Mouse (Mus musculus) liver, embryonic 13.5 days (tissue): ENCODE measurements around the gene Ppie. TPM values are rescaled to one million over a fixed set of nuclear protein-coding genes. Genes with fewer than 3 reads are reported as not detected.
A peak's percentile ranks its signal among the peaks of the same experiment; 100 is the strongest.

ENCODE experiments used
- ATAC-seq: fragments of 200-750 bp; cut with Nextera tagmentation; 2 replicates; pipeline ENCODE4 v1.8.0; 2017; ENCODE audit warnings: low read depth, mild to moderate bottlenecking, moderate number of reproducible peaks, moderate library complexity
- DNase-seq: peaks from one replicate; pipeline ENCODE4 v3.0.0; 2022
- H3K27ac ChIP-seq: fragments of 300-500 bp; sonication (generic); 2 replicates; pipeline ENCODE4 v1.5.1; 2015; ENCODE audit warnings: moderate library complexity, mild to moderate bottlenecking, inconsistent platforms
- H3K27me3 ChIP-seq: fragments of 300-500 bp; sonication (generic); 2 replicates; pipeline ENCODE4 v1.6.1; 2015; ENCODE audit warnings: mild to moderate bottlenecking, inconsistent platforms
- H3K36me3 ChIP-seq: fragments of 300-500 bp; sonication (generic); 2 replicates; pipeline ENCODE4 v1.6.1; 2015; ENCODE audit warnings: mild to moderate bottlenecking, inconsistent platforms
- H3K4me1 ChIP-seq: fragments of 300-500 bp; sonication (generic); replicated peaks from 2 replicates; pipeline ENCODE4 v1.6.1; 2015; ENCODE audit warnings: inconsistent platforms
- H3K4me2 ChIP-seq: fragments of 300-500 bp; sonication (generic); 2 replicates; pipeline ENCODE4 v1.6.1; 2015; ENCODE audit warnings: inconsistent platforms, mild to moderate bottlenecking, moderate library complexity
- H3K4me3 ChIP-seq: fragments of 300-500 bp; sonication (generic); replicated peaks from 2 replicates; pipeline ENCODE4 v1.5.1; 2015; ENCODE audit warnings: mild to moderate bottlenecking, inconsistent platforms
- H3K9ac ChIP-seq: fragments of 300-500 bp; sonication (generic); 2 replicates; pipeline ENCODE4 v1.6.1; 2015; ENCODE audit warnings: mild to moderate bottlenecking, inconsistent platforms
- H3K9me3 ChIP-seq: fragments of 300-500 bp; sonication (generic); replicated peaks from 2 replicates; pipeline ENCODE4 v1.6.1; 2016; ENCODE audit warnings: inconsistent platforms
- WGBS: fragments of 180-500 bp; shearing (Covaris S2); methylation state at CpG from one replicate; pipeline ENCODE4 v1.1.7; 2015; ENCODE audit not compliant: insufficient replicate concordance; 5-methylcytosine and 5-hydroxymethylcytosine counted together
- polyA plus RNA-seq: library from polyadenylated mRNA; unstranded; fragments of >200 nt; fragmentation: Nextera tagmentation; extraction: Ambion mirVana; gene quantifications from 2 replicates; pipeline ENCODE4 v1.2.1, GENCODE M21; 2015

The Ppie gene
- polyA plus RNA-seq, 1 experiment from 2014 or later = 54.7 TPM

- Histone ChIP-seq H3K9me3 (no peaks in the 10 kb centered on the region), H3K4me3 (no peak overlapping the region), H3K27ac (no peak overlapping the region), H3K36me3 (no peaks in the 10 kb centered on the region), H3K4me2 (no peak overlapping the region), H3K4me1 (no peaks in the 10 kb centered on the region), H3K9ac (no peak overlapping the region), H3K27me3 (no peaks in the 10 kb centered on the region)
- ATAC-seq = no peak
- 73% methylated on average over 4 of the region's 4 CpGs for WGBS
- DNase-seq = no peak
Measured at GRCm38 (mm10) chr4:123086381-123086780, 53.4 kb downstream of the Ppie start.

- Histone ChIP-seq H3K4me2 (no peak overlapping the region), H3K9me3 (no peaks in the 10 kb centered on the region), H3K27ac (no peak overlapping the region), H3K9ac (no peak overlapping the region), H3K4me3 (no peak overlapping the region), H3K27me3 (no peaks in the 10 kb centered on the region), H3K4me1 (no peaks in the 10 kb centered on the region), H3K36me3 (no peaks in the 10 kb centered on the region)
- DNase-seq (no peak), ATAC-seq (no peak)
- WGBS = 63% methylated on average over 2 of the region's 2 CpGs
Measured at GRCm38 (mm10) chr4:123085290-123085689, 54.5 kb downstream of the Ppie start.

- no peak overlapping the region for H3K4me2 ChIP-seq
- WGBS = 49% methylated on average over 13 of the region's 13 CpGs
- ATAC-seq (no peak), DNase-seq (no peak)
- H3K4me1 ChIP-seq = peaks cover 4% of the 10 kb centered on the region
- no peak overlapping the region for H3K27ac ChIP-seq
- H3K36me3 ChIP-seq = no peaks in the 10 kb centered on the region
- no peaks in the 10 kb centered on the region for H3K27me3 ChIP-seq
- no peaks in the 10 kb centered on the region for H3K9me3 ChIP-seq
- H3K4me3 ChIP-seq = no peak overlapping the region
- H3K9ac ChIP-seq = no peak overlapping the region
Measured at GRCm38 (mm10) chr4:123083323-123083902, 56.3 kb downstream of the Ppie start.

GRCm38 (mm10) chr4:123082283-123083163 is 57.2 kb downstream of the Ppie start:
- Histone ChIP-seq H3K4me3 (no peak overlapping the region), H3K36me3 (no peaks in the 10 kb centered on the region), H3K27me3 (no peaks in the 10 kb centered on the region), H3K9ac (no peak overlapping the region), H3K4me1 (peaks cover 13% of the 10 kb centered on the region), H3K9me3 (no peaks in the 10 kb centered on the region), H3K27ac (no peak overlapping the region), H3K4me2 (no peak overlapping the region)
- ATAC-seq (no peak), DNase-seq (peak; percentile 26)
- WGBS = 66% methylated on average over 20 of the region's 20 CpGs

DNA sequence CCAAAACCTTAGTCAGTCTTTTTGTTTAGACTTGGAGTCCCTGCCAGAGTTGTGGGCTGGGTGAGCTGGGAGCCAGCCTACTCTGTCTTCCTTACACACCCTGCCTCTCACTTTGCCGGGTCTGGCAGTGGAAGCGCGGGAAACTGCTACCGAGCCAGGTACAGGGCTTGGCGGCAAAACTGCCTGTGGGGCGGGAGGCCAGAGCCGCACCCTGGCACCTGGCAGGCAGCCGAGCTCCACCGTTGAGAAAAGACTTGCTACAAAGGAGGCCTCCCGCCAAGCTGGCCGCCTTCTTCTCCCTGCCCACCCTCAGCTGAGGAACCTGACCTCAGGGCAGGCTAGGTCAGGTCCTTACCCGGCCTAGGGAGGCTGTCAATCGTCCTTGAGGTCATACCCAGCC is 59.0 kb downstream of the Ppie start:
- WGBS = 60% methylated on average over 13 of the region's 13 CpGs
- H3K4me1 ChIP-seq = peaks cover 13% of the 10 kb centered on the region
- DNase-seq = no peak

DNA sequence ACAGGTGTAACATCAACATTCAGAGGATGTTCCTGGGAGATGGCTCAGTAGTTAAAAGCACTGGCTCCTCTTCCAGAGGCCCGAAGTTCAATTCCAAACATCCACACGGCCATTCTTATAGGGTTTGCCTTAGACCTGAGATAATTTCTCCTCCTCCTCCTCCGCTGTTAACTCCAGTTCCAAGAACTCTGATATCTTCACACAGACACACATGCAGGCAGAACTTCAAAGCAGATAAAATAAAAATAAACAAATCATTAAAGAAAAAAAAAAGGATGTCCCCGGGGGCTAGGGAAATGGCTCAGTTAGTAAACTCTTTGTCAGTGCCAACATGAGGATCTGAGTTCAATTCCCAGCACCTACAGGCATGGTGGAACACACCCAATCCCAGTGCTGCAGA is 61.5 kb downstream of the Ppie start:
- no peaks in the 10 kb centered on the region; the same call in 1 of the 2 replicates for H3K27me3 ChIP-seq
- no peaks in the 10 kb centered on the region for H3K36me3 ChIP-seq
- 21% methylated on average over 4 of the region's 4 CpGs for WGBS
- peaks cover 13% of the 10 kb centered on the region for H3K4me1 ChIP-seq
- peak; percentile 74 for ATAC-seq
- no peak overlapping the region for H3K9ac ChIP-seq
- DNase-seq = no peak
- H3K27ac ChIP-seq = no peak overlapping the region
- H3K4me3 ChIP-seq = no peak overlapping the region
- no peaks in the 10 kb centered on the region for H3K9me3 ChIP-seq
- peak overlapping the region; percentile 24; the same call in 1 of the 2 replicates for H3K4me2 ChIP-seq

More for the DNA sequence above, 59.0 kb downstream of the Ppie start:
- ATAC-seq = no peak
- no peak overlapping the region for H3K4me3 ChIP-seq
- no peak overlapping the region for H3K9ac ChIP-seq
- no peaks in the 10 kb centered on the region for H3K9me3 ChIP-seq
- no peak overlapping the region for H3K27ac ChIP-seq
- no peaks in the 10 kb centered on the region for H3K27me3 ChIP-seq
- H3K36me3 ChIP-seq = no peaks in the 10 kb centered on the region
- H3K4me2 ChIP-seq = no peak overlapping the region

Other genes starting within 250 kb of the Ppie start
- gene Mfsd2a, start 178.8 kb downstream of the Ppie start, polyA plus RNA-seq = 0.09 and 0.22 TPM in 2 replicates
- gene Mycl, start 144.3 kb downstream of the Ppie start, polyA plus RNA-seq = 0.70 and 0.74 TPM in 2 replicates
- gene Trit1, start 123.4 kb downstream of the Ppie start, polyA plus RNA-seq = 7.2 TPM in 2 replicates
- 0.50 and 0.81 TPM in 2 replicates for gene Bmp8b, start 34.8 kb downstream of the Ppie start, polyA plus RNA-seq
- not detected in 2 replicates for gene Oxct2b, start 23.7 kb downstream of the Ppie start, polyA plus RNA-seq
- gene Hpcal4, start 43.3 kb upstream of the Ppie start, polyA plus RNA-seq = 0.02 TPM in 1 of 2 replicates, not detected in the other
- gene Nt5c1a, start 61.6 kb upstream of the Ppie start, polyA plus RNA-seq = not detected in 2 replicates
- gene Heyl, start 93.6 kb upstream of the Ppie start, polyA plus RNA-seq = 0.80 and 0.99 TPM in 2 replicates
- 93.5 and 100 TPM in 2 replicates for gene Pabpc4, start 122.4 kb upstream of the Ppie start, polyA plus RNA-seq
- 0.06 TPM in 1 of 2 replicates, not detected in the other for gene Oxct2a, start 183.7 kb upstream of the Ppie start, polyA plus RNA-seq
- 0.16 and 0.38 TPM in 2 replicates for gene Bmp8a, start 203.3 kb upstream of the Ppie start, polyA plus RNA-seq